Mouse (Mus musculus) intestine, embryonic 14.5 days (tissue): ENCODE data around the gene Zap70. TPM values are rescaled to one million over a fixed set of nuclear protein-coding genes. Genes with fewer than 3 reads are reported as not detected.
"Not testable (repeated sequence)": the region's sequence is repeated elsewhere in the genome, so short reads cannot be mapped to it uniquely, and the experiment has no call there.

Experiments used
- ATAC-seq: fragments of 200-750 bp; cut with Nextera tagmentation; replicated peaks from 2 replicates; pipeline ENCODE4 v1.8.0; 2017; ENCODE audit warnings: low read depth, moderate number of reproducible peaks, moderate TSS enrichment, moderate library complexity; ENCODE audit not compliant: low FRiP score, low TSS enrichment
- DNase-seq: peaks from one replicate; pipeline ENCODE4 v3.0.0-alpha.2; 2018; ENCODE audit warnings: low spot score
- H3K27ac ChIP-seq: fragments of 300-500 bp; sonication (generic); 2 replicates; pipeline ENCODE4 v1.5.1; 2014; ENCODE audit warnings: low read depth, mild to moderate bottlenecking, control low read depth
- H3K27me3 ChIP-seq: fragments of 300-500 bp; sonication (generic); replicated peaks from 2 replicates; pipeline ENCODE4 v1.6.1; 2014; ENCODE audit warnings: low read length, control low read depth; ENCODE audit not compliant: control insufficient read depth, insufficient read depth
- H3K36me3 ChIP-seq: fragments of 300-500 bp; sonication (generic); 2 replicates; pipeline ENCODE4 v1.6.1; 2014; ENCODE audit warnings: low read length, control low read depth; ENCODE audit not compliant: control insufficient read depth, insufficient read depth
- H3K4me1 ChIP-seq: fragments of 300-500 bp; sonication (generic); replicated peaks from 2 replicates; pipeline ENCODE4 v1.6.1; 2014; ENCODE audit warnings: low read length, control low read depth, mixed read lengths; ENCODE audit not compliant: control insufficient read depth, insufficient read depth
- H3K4me2 ChIP-seq: fragments of 300-500 bp; sonication (generic); 2 replicates; pipeline ENCODE4 v1.6.1; 2014; ENCODE audit warnings: low read length
- H3K4me3 ChIP-seq: fragments of 300-500 bp; sonication (generic); 2 replicates; pipeline ENCODE4 v1.5.1; 2014; ENCODE audit warnings: low read depth, low read length, control low read depth, mixed read lengths
- H3K9ac ChIP-seq: fragments of 300-500 bp; sonication (generic); 2 replicates; pipeline ENCODE4 v1.6.1; 2014; ENCODE audit warnings: mild to moderate bottlenecking, low read length
- H3K9me3 ChIP-seq: fragments of 300-500 bp; sonication (generic); 2 replicates; pipeline ENCODE4 v1.6.1; 2016; ENCODE audit warnings: low read length, control low read depth; ENCODE audit not compliant: control insufficient read depth
- WGBS: fragments of 180-500 bp; shearing (Covaris S2); extraction: QIAGEN DNeasy Blood & Tissue Kit; methylation state at CpG from one replicate; pipeline ENCODE4 v1.1.7; 2014; 5-methylcytosine and 5-hydroxymethylcytosine counted together
- polyA plus RNA-seq: library from polyadenylated mRNA; unstranded; fragments of >200 nt; fragmentation: Nextera tagmentation; extraction: Ambion mirVana; gene quantifications from 2 replicates; pipeline ENCODE4 v1.2.1, GENCODE M21; 2014

The Zap70 gene
- polyA plus RNA-seq, 1 experiment from 2014 or later, result 0.72 TPM

DNA sequence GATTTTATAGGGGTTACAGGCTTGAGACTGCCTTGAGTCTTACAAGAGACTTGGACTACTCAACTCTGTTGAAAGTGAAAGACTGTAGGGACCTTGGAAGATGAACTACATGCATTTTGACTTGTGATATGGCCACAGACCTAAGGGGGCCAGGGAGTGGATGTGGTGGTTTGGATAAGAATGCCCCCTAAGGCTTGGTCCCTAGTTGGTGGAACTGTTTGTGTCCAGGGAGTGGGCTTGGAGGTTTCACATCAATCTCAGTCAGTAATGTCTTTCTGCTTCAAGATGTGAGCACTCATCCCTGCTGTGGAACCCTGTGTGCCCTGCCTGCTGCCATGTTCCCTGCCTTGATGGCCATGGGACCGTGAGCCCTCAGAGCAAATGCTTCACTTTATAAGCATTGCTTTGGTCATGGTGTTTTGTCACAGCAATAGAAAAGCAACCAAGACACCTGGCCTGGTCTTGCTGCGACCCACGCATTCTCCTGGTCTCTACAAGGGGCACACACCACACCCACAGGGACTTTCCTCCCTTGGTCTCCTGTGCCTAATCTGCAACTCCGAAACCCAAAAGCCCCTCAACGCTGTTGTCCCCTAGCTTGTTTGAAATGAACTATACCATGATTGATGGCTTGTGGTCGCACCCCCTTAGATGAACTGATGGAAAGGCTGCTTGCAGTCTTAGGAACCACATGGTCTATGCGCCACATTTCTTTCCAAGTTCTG, 44.7 kb downstream of the Zap70 start:
- Histone ChIP-seq H3K9me3 (no peaks in the 10 kb centered on the region), H3K4me3 (no peak overlapping the region), H3K27me3 (no peaks in the 10 kb centered on the region), H3K9ac (no peak overlapping the region), H3K4me2 (no peak overlapping the region), H3K27ac (no peak overlapping the region), H3K36me3 (peaks cover 94% of the 10 kb centered on the region), H3K4me1 (no peaks in the 10 kb centered on the region)
- WGBS, result 92% methylated on average over 7 of the region's 7 CpGs
- ATAC-seq (no peak), DNase-seq (no peak)

DNA sequence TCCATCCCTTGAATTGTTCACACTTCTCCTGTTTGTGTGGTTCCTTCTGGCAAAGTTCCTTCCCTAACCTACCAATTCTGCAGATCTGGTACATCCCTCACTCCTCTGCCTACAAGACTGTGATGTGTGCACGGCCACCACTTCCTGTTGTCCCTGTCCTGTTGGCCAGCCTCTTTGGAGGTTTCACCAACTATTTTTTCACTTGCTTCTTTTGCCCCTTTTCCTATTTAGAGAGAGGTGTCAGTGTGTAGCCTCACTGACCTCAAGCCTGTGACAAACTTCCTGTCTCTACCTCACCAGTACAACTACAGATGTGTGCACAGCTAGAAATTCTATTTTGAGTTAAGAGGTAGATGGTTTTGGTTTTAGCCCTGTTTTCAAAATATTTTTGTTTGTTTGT, 45.5 kb downstream of the Zap70 start:
- DNase-seq, result no peak
- Histone ChIP-seq H3K9ac (no peak overlapping the region), H3K4me1 (no peaks in the 10 kb centered on the region), H3K9me3 (no peaks in the 10 kb centered on the region), H3K4me2 (no peak overlapping the region), H3K27me3 (no peaks in the 10 kb centered on the region), H3K4me3 (no peak overlapping the region), H3K27ac (no peak overlapping the region), H3K36me3 (peaks cover 94% of the 10 kb centered on the region)
- WGBS, result 91% methylated on average over 1 of the region's 1 CpGs
- no peak for ATAC-seq

DNA sequence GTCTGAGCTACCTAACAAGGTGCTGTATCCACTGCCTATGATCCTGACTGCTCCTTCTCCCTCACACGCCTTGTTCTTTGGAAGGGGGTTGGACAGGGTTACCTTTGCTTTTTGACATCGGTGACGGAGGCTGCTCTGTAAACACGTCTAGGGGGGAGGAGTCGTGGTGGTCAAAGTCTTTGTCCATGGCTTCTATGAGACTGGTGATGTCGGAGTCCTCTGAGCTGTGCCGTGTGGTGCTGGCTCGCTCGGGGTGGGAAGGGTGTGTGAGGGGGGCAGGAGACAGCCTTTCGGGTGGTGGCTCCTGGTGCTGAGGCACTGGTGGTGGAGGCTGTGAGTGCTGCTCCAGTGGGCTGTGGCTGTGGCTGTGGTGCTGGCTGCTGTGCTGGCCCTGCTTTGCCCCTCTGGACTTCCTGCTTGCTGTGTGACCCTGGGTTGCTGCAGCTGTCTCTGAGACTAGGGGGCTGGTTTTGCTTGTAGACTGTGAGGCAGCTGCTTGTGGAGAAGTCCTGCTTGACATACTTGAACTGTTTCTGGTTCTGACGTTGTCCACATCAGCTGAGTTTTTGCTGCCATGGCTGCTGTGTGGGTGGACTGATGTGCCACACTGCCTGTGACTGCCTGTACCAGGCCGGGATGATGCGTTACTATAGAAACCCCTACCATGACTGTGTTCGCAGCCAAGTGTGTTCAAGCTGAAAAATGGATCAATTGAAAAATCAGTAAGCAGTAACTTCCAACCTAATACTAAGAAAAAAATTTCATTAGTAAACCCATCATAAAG, 46.4 kb downstream of the Zap70 start:
- ATAC-seq (no peak), DNase-seq (no peak)
- Histone ChIP-seq H3K27me3 (no peaks in the 10 kb centered on the region), H3K36me3 (peaks cover 90% of the 10 kb centered on the region), H3K27ac (no peak overlapping the region), H3K4me2 (no peak overlapping the region), H3K9ac (no peak overlapping the region), H3K9me3 (no peaks in the 10 kb centered on the region), H3K4me3 (no peak overlapping the region), H3K4me1 (0 out of 2 replicates have a peak, but pooled peaks cover 4% of the 10 kb centered on the region)
- WGBS, result 91% methylated on average over 14 of the region's 14 CpGs

DNA sequence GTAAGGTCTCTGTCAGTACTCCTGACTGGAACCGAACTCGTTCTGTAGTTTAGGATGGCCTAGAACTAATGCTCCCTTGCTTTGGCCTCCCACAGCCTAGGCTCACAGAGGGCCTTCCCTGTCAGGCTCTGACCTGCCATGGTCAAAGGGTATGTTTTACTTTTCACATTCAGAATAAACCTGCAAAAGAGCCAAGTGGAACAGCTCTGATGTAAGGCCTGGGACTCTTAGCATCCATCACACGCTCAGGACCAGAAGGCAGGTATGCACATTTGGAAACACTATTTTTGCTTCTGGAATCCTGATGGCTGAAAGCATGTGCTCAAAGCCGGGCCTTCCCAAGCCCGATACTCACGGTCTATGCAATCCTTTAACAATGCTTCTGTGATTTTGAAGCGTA, 50.2 kb downstream of the Zap70 start:
- Histone ChIP-seq H3K27me3 (no peaks in the 10 kb centered on the region), H3K4me1 (peaks cover 11% of the 10 kb centered on the region; the same call in 1 of the 2 replicates), H3K4me3 (no peak overlapping the region), H3K27ac (no peak overlapping the region), H3K36me3 (peaks cover 86% of the 10 kb centered on the region), H3K9ac (no peak overlapping the region), H3K4me2 (no peak overlapping the region), H3K9me3 (no peaks in the 10 kb centered on the region)
- DNase-seq (no peak), ATAC-seq (no peak)
- 88% methylated on average over 7 of the region's 7 CpGs for WGBS

DNA sequence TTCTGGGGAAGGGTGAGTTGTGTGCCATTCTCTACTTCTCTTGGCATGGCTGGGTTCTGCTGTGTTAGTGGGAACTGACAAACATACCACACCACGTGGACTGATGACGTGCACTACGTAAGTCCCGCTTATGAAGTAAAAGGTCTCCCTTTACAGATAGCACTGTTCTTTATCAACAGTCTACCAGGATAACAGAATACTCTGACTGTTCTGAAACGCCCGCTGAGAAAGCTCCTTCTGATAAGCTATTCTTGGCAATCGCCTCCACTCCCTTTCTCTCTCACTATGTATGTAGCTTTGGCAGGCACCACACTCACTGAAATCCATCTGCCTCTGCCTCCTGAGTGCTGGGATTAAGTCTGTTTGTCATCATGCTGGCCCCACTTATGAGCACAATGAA, 51.8 kb downstream of the Zap70 start:
- Histone ChIP-seq H3K4me1 (peaks cover 11% of the 10 kb centered on the region; the same call in 1 of the 2 replicates), H3K36me3 (peaks cover 85% of the 10 kb centered on the region), H3K4me3 (no peak overlapping the region), H3K27ac (peak overlapping the region; percentile 47; the same call in 1 of the 2 replicates), H3K9me3 (no peaks in the 10 kb centered on the region), H3K9ac (no peak overlapping the region), H3K27me3 (no peaks in the 10 kb centered on the region), H3K4me2 (no peak overlapping the region)
- WGBS, result 51% methylated on average over 7 of the region's 7 CpGs
- ATAC-seq (no peak), DNase-seq (no peak)

DNA sequence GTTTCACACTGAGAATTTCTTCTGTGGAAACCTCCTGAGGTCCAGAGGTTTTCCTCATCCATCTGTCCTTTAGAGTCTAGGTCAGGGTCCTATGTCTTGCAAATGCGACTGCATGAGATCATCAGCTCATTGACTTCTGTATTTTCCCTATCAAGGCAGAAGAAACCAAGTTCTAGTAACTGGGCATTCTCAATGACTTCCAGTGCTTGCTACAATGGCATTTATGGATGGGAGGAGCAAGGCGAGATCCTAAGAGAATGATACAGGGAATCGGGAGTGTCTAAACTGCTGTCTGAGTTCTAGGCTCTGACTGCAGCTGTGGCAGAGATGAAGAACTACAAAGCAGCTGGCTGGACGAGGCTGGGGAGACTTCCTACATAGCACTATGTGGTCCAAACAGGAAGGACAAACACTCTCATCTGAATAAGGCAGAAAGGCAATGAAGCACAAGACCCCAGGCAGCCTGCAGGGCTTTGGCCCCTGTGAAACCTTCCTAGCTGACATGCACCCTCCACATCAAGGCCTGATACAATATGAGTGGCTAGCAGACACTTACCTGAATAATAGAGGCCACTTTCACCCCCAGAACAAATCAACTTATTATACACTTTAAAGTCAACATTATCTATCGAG, 52.8 kb downstream of the Zap70 start:
- Histone ChIP-seq H3K36me3 (peaks cover 86% of the 10 kb centered on the region), H3K4me1 (peaks cover 11% of the 10 kb centered on the region; the same call in 1 of the 2 replicates), H3K27ac (no peak overlapping the region), H3K9me3 (no peaks in the 10 kb centered on the region), H3K9ac (no peak overlapping the region), H3K27me3 (no peaks in the 10 kb centered on the region), H3K4me2 (no peak overlapping the region), H3K4me3 (no peak overlapping the region)
- DNase-seq (no peak), ATAC-seq (no peak)
- 69% methylated on average over 5 of the region's 5 CpGs for WGBS

DNA sequence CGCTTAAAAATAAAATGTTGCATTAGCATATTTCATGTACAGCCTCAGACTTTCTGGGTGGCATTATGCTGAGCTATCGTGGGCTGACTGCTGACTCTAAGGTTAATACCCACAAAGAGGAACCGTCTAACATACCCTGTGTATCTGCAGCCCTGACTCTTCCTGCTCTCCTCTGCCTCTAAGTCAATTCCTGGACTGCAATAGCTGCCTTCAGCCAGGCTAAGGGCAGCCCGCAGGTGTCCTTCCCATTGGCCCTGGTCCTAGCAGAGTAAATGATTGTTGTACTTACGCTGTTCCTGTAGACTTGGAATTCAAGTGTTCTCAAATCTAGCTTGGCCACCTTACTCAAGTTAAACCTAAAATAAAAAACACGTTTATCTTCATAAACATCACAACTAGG, 53.6 kb downstream of the Zap70 start:
- Histone ChIP-seq H3K36me3 (peaks cover 85% of the 10 kb centered on the region), H3K4me3 (no peak overlapping the region), H3K9ac (no peak overlapping the region), H3K4me1 (peaks cover 11% of the 10 kb centered on the region; the same call in 1 of the 2 replicates), H3K27me3 (no peaks in the 10 kb centered on the region), H3K27ac (no peak overlapping the region), H3K4me2 (no peak overlapping the region), H3K9me3 (no peaks in the 10 kb centered on the region)
- 84% methylated on average over 6 of the region's 6 CpGs for WGBS
- ATAC-seq, result no peak
- DNase-seq, result no peak

DNA sequence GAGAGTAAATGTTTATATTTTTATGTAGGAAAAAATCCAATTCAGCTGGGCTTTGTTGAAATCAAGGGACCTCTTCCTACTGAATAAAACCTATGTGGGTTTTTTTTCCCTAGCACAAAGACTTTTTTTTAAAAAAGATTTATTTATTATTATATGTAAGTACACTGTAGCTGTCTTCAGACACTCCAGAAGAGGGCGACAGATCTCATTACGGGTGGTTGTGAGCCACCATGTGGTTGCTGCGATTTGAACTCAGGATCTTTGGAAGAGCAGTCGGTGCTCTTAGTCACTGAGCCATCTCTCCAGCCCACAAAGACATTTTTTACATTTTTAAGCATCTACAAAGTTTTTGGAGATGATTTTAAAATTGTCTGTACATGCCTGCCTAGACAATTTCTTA, 60.3 kb downstream of the Zap70 start:
- H3K4me3 ChIP-seq, H3K9me3 ChIP-seq, H3K4me1 ChIP-seq, DNase-seq, ATAC-seq, H3K4me2 ChIP-seq, H3K9ac ChIP-seq, H3K27me3 ChIP-seq, H3K27ac ChIP-seq: not testable (repeated sequence)
- H3K36me3 ChIP-seq, result peaks cover 93% of the 10 kb centered on the region
- 91% methylated on average over 4 of the region's 4 CpGs for WGBS
